Mouse (Mus musculus) embryonic stem cell, embryonic (primary cell): ENCODE results near the gene Pla2g4b.

Experiments
- CTCF ChIA-PET, 4 experiments: fragments of 300-600 bp in 2 of 4; fragments of 350-600 bp in 2 of 4; sonication (Branson Sonifier 250); formaldehyde crosslinking; loops; one replicate each; lab custom pipeline; 2022; ENCODE audit warnings: inconsistent platforms in 2 of 4; lab: Charles Lee
- POLR2A ChIA-PET, 4 experiments: fragments of 300-600 bp in 2 of 4; fragments of 350-600 bp in 2 of 4; sonication (Branson Sonifier 250); formaldehyde crosslinking; loops; one replicate each; lab custom pipeline; 2022; ENCODE audit warnings: antibody characterized with exemption in 4 of 4, inconsistent platforms in 1 of 4; lab: Charles Lee

Pla2g4b gene

DNA sequence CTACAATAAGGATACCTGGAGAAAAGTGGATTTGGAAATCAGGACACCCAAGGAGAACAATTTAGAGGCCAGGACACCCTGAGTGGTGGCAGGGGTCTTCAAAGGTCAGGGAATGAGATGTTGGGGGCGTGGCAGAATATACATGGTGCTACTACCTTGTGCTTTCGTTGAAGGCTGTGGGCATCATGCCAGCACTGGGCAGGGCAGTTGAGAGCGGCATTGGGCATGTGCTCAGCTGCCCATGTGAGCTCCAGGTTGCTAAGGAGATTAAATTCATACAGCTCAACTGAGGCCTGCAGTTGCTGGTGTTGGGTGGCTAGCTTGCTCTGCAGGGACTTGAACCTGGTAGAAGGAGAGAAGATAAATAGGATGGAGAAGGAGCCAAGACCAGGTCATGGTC, 33.0 kb downstream of the Pla2g4b start:
- POLR2A ChIA-PET, result interaction anchor here in 2 of 4 experiments (1.3 to 3.6 kb wide), 2 partner anchors 16 to 209 kb away, joined by 4 to 11 read pairs; no protein-coding TSS in a partner anchor
- CTCF ChIA-PET, result interaction anchor here in 1 of 4 experiments (1.0 to 3.8 kb wide), 4 partner anchors 10 to 94 kb away, joined by 3 to 22 read pairs (median 10); partner anchors contain the start of gene Mapkbp1

DNA sequence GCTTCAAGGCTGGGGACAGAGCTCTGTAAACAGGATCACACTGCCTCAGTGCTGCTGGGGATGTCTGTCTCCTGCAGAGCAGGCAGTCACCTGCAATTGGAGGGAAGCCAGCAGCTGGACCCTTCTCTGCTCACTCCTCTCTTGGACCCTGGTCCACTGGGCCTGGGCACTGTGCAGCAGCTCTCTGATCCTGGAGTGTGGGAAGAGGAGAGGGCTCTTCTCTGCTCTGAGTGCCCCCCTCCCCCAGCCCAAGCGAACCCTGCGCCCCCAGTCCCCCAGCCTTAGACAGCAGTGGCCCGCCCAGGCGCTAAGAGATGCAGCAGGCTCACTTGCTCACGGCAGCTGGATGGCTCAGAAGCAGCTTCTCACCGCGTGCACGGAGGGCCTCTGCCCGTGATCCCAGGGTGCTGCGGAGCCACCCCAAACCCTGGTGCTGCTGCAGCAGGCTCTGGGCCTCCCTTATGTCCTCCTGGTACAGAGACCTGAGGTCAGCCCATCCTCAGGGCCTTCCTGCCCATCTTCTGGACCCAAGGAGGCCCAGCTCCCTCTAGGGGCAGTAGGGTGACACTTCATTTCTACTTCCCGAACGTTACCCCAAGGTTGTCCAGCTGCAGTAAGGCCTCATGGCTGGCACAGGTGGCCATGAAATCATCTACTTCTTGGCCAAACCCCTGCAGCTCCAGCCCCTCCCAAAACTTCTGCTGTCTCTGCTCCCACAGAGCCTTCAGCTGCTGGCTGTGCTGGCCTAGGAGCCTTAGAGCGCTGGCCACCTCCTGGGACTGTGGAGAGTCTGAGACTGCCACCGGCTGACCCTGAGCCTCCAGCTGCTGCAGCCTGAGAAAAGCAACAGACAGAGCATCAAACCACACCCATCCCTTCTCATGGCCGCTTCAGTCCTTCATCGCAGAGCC, 35.6 kb downstream of the Pla2g4b start:
- ChIA-PET CTCF (interaction anchor here (0.5 to 4.8 kb wide), 80 partner anchors 8 to 1082 kb away, joined by 3 to 30 read pairs (median 4); partner anchors contain the start of genes Mapkbp1 (in 2 of the 4), Ndufaf1 (in 1 of the 4), Pla2g4b (in 1 of the 4) and Rtf1 (in 1 of the 4)), POLR2A (interaction anchor here (0.5 to 3.2 kb wide), 26 partner anchors 9 to 1690 kb away, joined by 3 to 22 read pairs (median 4); partner anchors contain the start of genes Gm28042 (in 2 of the 4), Jmjd7 (in 2 of the 4) and Ehd4 (in 1 of the 4))

DNA sequence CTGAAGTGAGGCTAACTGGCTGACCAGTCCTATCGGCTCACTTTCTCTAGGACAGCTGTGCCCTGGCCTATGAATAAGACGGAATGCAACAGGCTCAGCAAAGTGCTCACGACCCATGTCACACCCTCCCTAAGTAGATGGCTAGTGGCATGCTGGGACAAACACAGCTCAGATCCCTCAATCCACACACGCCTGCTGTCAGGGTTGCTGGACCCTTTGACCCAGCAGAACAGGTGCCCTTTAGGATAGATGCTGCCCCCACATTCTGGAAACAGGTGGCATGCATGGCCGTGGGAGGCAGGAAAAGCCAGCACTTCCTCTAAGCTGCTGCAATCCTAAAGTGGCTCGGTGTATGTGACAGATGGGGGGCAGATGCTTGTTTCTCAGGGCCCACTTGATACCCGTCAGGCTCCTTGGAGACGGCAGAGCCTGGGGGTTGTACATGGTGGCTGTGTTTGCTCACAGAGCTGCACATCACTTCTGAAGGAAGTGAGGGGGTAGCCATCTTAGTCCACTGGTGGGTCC, 36.3 kb downstream of the Pla2g4b start:
- ChIA-PET POLR2A (interaction anchor here in 3 of 4 experiments (0.6 to 3.2 kb wide), 19 partner anchors 10 to 267 kb away, joined by 3 to 22 read pairs (median 3); partner anchors contain the start of genes Ehd4 (in 1 of the 3), Gm28042 (in 1 of the 3) and Jmjd7 (in 1 of the 3)), CTCF (interaction anchor here (0.5 to 4.8 kb wide), 55 partner anchors 7 to 1082 kb away, joined by 3 to 30 read pairs (median 5); partner anchors contain the start of genes Mapkbp1 (in 2 of the 4), Ndufaf1 (in 1 of the 4) and Rtf1 (in 1 of the 4))

DNA sequence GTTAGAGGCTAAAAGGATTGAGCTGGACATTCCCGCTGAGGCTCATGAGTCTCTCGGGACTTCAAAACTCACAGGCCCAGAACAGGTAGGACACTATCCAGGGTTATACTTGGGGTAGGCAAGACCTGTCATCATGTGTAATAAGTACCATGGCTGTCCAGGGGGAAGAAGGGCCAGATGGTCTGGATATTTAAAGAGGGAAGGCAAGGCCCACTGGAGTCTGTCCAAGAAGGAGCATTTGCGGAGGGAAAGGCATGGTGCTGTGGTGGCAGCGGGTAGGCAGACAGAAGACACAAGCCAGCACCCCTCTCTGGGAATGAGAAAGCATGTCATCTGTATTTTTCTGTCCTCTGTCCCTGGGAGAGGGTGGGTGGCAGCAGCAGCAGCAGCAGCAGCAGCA, 40.9 kb downstream of the Pla2g4b start:
- CTCF ChIA-PET, result interaction anchor here in 1 of 4 experiments (1.5 kb wide), 1 partner anchor 9 kb away, joined by 3 read pairs; no protein-coding TSS in a partner anchor

DNA sequence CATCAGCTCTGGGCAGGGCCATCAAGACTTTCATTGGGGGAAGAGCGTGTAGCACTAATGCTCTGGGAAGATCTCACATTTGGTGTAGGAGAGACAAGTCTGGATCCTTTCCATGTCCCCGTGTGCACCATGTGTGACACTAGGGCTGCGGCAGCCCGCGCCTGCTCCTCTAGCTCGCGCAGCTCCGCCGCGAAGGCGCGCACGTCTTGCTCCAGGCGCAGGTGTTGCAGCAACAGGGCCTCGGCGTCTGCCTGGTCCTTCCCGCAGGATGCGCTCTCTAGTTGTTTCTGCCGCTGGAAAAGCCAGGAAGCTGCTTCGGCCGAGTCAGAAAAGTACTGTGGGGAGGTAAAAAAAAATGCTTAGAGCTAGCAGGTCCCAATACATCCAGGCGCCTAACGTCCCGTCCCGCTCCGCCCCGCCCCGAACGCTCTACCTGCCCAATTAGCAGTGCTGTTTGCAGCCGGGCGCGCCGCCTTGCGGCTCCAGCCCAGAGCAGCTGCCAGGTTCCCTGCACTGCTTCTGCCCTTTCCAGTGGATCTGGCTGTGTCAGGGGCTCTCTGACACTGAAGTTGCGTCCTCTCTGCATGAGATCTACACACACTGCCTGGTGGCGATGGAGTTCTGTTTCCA, 43.0 kb downstream of the Pla2g4b start:
- CTCF ChIA-PET, result interaction anchor here (0.6 to 2.7 kb wide), 35 partner anchors 8 to 535 kb away, joined by 3 to 22 read pairs (median 5); partner anchors contain the start of genes Mapkbp1 (in 3 of the 4) and Ehd4 (in 1 of the 4)

More for the DNA sequence above, 40.9 kb downstream of the Pla2g4b start:
- POLR2A ChIA-PET, result interaction anchor here in 1 of 4 experiments (2.2 kb wide), 1 partner anchor 10 kb away, joined by 5 read pairs; no protein-coding TSS in a partner anchor

DNA sequence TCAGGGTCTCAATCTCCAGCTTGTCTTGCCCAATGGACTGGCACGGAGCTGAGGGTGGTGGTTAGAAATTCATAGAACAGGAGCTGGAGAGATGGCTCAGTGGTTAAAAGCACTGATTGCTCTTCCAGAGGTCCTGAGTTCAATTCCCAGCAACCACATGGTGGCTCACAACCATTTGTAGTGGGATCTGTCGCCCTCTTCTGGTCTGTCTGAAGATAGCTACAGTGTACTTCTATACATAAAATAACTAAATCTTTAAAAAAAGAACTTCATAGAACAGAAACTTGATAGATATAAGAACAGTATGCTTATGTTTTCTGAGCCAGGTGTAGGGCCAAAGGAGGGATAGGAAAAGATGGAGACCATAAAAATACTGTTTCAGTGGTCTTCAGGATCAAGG, 49.2 kb downstream of the Pla2g4b start:
- ChIA-PET CTCF (interaction anchor here (0.5 to 4.5 kb wide), 31 partner anchors 9 to 322 kb away, joined by 3 to 30 read pairs (median 4); partner anchors contain the start of genes Ehd4 (in 1 of the 4) and Mapkbp1 (in 1 of the 4)), POLR2A (interaction anchor here in 3 of 4 experiments (0.6 to 4.6 kb wide), 9 partner anchors 14 to 366 kb away, joined by 3 to 22 read pairs (median 3); partner anchors contain the start of genes Ehd4 (in 1 of the 3) and Mga (in 1 of the 3))

More for the DNA sequence above, 43.0 kb downstream of the Pla2g4b start:
- POLR2A ChIA-PET, result interaction anchor here (0.5 to 2.2 kb wide), 38 partner anchors 9 to 777 kb away, joined by 3 to 16 read pairs (median 4); partner anchors contain the start of genes Ehd4 (in 1 of the 4), Itpka (in 1 of the 4), Mapkbp1 (in 1 of the 4) and Ndufaf1 (in 1 of the 4)

DNA sequence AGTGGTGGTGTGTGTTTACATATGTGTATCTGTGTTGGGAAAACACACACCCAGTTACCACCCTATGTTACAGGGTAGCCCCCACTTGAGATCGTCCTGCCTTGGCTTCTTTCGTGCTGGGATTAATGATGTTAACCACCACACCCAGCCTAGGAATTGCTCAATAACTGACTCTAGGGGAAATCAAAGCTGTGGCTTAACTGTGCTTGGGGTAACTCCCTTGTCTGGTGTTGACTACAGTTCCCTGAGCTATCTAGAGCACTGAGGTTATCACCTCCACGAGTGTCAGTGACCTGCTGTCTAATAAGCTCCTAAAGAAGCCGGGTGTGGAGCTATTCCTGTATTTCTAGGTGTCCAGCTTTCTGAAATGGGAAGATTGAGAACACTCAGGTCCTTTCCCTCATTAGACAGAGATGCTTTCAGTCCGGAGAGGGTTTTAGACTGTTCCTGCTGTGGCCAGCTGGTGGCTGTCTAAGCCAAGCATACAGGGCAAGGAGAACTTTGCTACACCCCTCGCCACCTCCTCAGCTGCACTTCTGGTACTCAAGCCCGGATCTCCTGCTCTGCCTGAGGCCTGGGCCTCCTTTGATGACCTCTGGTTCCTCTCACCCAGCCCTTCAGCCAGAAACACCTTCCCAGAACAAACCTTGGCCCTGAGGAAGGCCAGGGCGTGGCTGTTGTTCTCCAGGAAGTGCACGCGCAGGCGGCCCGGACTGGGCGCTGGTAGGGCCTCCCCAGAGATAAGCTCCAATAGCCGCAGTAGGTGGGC, 51.6 kb downstream of the Pla2g4b start:
- ChIA-PET CTCF (interaction anchor here (0.5 to 4.5 kb wide), 38 partner anchors 9 to 251 kb away, joined by 3 to 30 read pairs (median 4); partner anchors contain the start of genes Ehd4 (in 1 of the 4) and Mapkbp1 (in 1 of the 4)), POLR2A (interaction anchor here (0.5 to 4.6 kb wide), 24 partner anchors 8 to 320 kb away, joined by 3 to 22 read pairs (median 5); partner anchors contain the start of genes Mapkbp1 (in 2 of the 4), Ehd4 (in 1 of the 4), Ganc (in 1 of the 4) and Tmem87a (in 1 of the 4))

DNA sequence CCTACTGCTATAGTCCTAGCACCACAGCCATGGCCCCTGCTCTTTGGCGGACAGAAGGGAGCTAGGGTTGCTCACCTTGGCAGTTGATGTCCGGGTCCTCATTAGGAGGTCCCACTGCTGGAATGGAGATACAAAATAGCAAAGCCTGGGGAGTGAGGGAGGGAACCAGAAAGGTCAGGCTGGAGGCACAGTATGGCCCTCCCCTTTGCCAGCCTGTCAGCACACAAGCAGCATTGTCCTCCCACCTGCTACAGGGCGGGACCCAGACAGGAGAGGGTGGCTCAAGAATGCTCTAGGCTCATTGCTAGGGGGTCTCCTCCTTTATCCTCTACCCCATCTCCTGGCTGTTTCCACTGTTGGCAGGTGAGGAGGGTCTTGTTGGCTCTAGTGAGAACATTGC, 52.8 kb downstream of the Pla2g4b start:
- CTCF ChIA-PET, result interaction anchor here (0.5 to 4.5 kb wide), 23 partner anchors 9 to 886 kb away, joined by 3 to 30 read pairs (median 5); partner anchors contain the start of genes Ehd4 (in 1 of the 4) and Mapkbp1 (in 1 of the 4)
- POLR2A ChIA-PET, result interaction anchor here in 3 of 4 experiments (0.5 to 3.2 kb wide), 15 partner anchors 8 to 318 kb away, joined by 3 to 16 read pairs (median 5); partner anchors contain the start of genes Ehd4 (in 1 of the 3), Ganc (in 1 of the 3) and Tmem87a (in 1 of the 3)

DNA sequence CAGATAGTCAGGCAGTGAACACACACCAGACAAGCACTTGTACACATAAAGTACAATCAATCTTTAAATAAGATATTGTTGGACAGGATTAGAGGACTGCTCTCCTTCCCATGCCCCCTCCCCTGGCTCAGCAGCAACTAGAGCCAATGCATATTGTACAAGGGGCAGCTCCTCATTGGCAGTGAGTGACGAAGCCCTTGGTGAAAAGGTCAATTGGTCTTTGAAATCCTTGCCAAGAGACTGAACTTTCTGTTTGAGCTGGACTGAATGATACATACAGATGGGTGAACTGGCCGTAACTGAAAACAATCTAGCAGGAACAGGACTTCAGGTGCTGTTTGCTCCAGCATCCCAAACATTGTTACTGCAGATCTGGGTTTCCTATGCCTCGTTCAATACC, 54.2 kb downstream of the Pla2g4b start:
- ChIA-PET POLR2A (interaction anchor here in 2 of 4 experiments (0.7 to 3.1 kb wide), 4 partner anchors 8 to 230 kb away, joined by 3 to 15 read pairs (median 8); no protein-coding TSS in a partner anchor), CTCF (interaction anchor here (0.5 to 3.0 kb wide), 9 partner anchors 11 to 182 kb away, joined by 3 to 10 read pairs (median 3); no protein-coding TSS in a partner anchor)

DNA sequence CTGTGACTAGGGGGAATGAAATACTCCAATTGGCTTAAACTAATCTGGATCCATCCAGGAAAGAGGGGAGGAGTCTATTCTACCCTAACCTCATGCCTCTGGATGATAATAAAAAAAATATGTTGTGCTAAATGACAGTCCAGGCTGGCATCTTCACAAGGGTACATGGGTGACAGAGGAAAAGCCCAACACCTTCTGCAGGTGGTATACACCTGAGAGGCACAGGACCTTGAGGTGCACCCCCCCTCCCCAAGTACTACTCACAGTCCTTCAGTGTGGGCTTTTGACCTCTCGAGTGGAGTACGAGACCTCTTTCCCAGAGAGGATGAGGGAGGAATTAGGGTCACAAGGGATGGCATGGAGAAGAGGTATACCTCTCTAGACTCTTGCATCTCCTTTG, 54.7 kb downstream of the Pla2g4b start:
- ChIA-PET POLR2A (interaction anchor here in 1 of 4 experiments (0.7 kb wide), 1 partner anchor 9 kb away, joined by 3 read pairs; no protein-coding TSS in a partner anchor), CTCF (interaction anchor here in 1 of 4 experiments (1.5 kb wide), 1 partner anchor 181 kb away, joined by 3 read pairs; no protein-coding TSS in a partner anchor)

DNA sequence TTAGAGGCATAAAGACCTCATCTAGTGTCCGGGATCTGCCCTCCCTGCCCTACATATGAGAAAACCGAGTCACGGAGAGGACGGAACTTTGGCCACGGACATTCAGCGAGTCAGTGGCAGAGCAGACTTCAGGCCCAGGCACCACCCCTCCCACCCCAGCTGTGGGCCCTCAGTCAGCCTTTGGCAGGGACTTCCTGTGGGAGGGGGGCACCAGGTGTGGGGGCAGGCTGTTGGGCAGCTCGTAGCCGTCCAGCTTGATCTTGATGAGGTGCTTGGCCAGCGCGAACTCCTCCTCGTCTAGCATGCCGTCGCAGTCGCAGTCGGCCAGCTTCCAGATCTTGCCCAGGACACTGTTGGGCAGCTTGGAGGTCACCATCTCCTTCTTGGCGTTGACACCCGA, 57.8 kb downstream of the Pla2g4b start:
- CTCF ChIA-PET, result interaction anchor here in 3 of 4 experiments (1.0 to 1.5 kb wide), 4 partner anchors 9 to 83 kb away, joined by 3 to 4 read pairs (median 3); no protein-coding TSS in a partner anchor
- POLR2A ChIA-PET, result interaction anchor here in 2 of 4 experiments (0.6 to 1.3 kb wide), 3 partner anchors 9 to 462 kb away, joined by 3 to 4 read pairs (median 3); no protein-coding TSS in a partner anchor
